Mouse (Mus musculus) MEL (cell line): Measurements from ENCODE around the gene Smg6. TPM values are rescaled to one million over a fixed set of nuclear protein-coding genes. Genes with fewer than 3 reads are reported as not detected.

ENCODE experiments used
- DNase-seq: peaks from one replicate; pipeline ENCODE4 v3.0.0; 2011; ENCODE audit warnings: low read depth, low spot score
- H3K27ac ChIP-seq: 2 replicates; pipeline ENCODE4 v1.5.1; 2012; ENCODE audit warnings: low read depth, mild to moderate bottlenecking, control low read depth, low read length, moderate library complexity; ENCODE audit not compliant: control insufficient read depth
- H3K27me3 ChIP-seq, 2 experiments: fragments of 150-350 bp in 1 of 2; sonication (generic) in 1 of 2; 2 replicates each; pipeline ENCODE4 v1.6.1; 2012; ENCODE audit warnings: low read length in 2 of 2, mild to moderate bottlenecking in 2 of 2, improper control_type of control experiment in 1 of 2, moderate library complexity in 1 of 2; ENCODE audit not compliant: insufficient read depth in 2 of 2, control insufficient read depth in 1 of 2
- H3K36me3 ChIP-seq, 2 experiments: 2 replicates each; pipeline ENCODE4 v1.6.1; 2012 to 2014; ENCODE audit warnings: low read length in 2 of 2, improper control_type of control experiment in 1 of 2, inconsistent platforms in 1 of 2, mild to moderate bottlenecking in 1 of 2; ENCODE audit not compliant: insufficient read depth in 2 of 2, control insufficient read depth in 1 of 2
- H3K4me1 ChIP-seq, 2 experiments: fragments of 150-350 bp in 1 of 2; sonication (generic) in 1 of 2; 2 replicates each; pipeline ENCODE4 v1.6.1; 2012; ENCODE audit warnings: low read length in 2 of 2, improper control_type of control experiment in 1 of 2, mild to moderate bottlenecking in 1 of 2; ENCODE audit not compliant: insufficient read depth in 2 of 2, control insufficient read depth in 1 of 2
- H3K4me3 ChIP-seq, 2 experiments: fragments of 150-350 bp in 1 of 2; sonication (generic) in 1 of 2; 2 replicates each; pipeline ENCODE4 v1.5.1; 2012; ENCODE audit warnings: low read depth in 2 of 2, low read length in 2 of 2, mild to moderate bottlenecking in 2 of 2, moderate library complexity in 2 of 2, control low read depth in 1 of 2, improper control_type of control experiment in 1 of 2; ENCODE audit not compliant: control insufficient read depth in 1 of 2, insufficient read depth in 1 of 2
- H3K79me2 ChIP-seq: 2 replicates; pipeline ENCODE4 v1.6.1; 2012; ENCODE audit warnings: mild to moderate bottlenecking, low read length, moderate library complexity; ENCODE audit not compliant: control insufficient read depth, poor library complexity, insufficient read depth
- H3K9ac ChIP-seq: 2 replicates; pipeline ENCODE4 v1.6.1; 2012; ENCODE audit warnings: low read depth, mild to moderate bottlenecking, control low read depth, low read length, moderate library complexity; ENCODE audit not compliant: control insufficient read depth, poor library complexity, severe bottlenecking
- H3K9me3 ChIP-seq: fragments of 150-350 bp; sonication (generic); replicated peaks from 2 replicates; pipeline ENCODE4 v1.6.1; 2012; ENCODE audit warnings: mild to moderate bottlenecking, low read length, improper control_type of control experiment, moderate library complexity; ENCODE audit not compliant: insufficient read depth
- BHLHE40 ChIP-seq: IDR thresholded peaks from 2 replicates; pipeline ENCODE4 v1.6.1; 2012; ENCODE audit warnings: low read depth, mild to moderate bottlenecking, inconsistent platforms, low read length, improper control_type of control experiment, borderline replicate concordance
- CHD2 ChIP-seq: IDR thresholded peaks from 2 replicates; pipeline ENCODE4 v1.6.1; 2011; ENCODE audit warnings: low read length, improper control_type of control experiment
- E2F4 ChIP-seq: IDR thresholded peaks from 2 replicates; pipeline ENCODE4 v1.6.1; 2011; ENCODE audit warnings: low read depth, low read length, improper control_type of control experiment, borderline replicate concordance
- ETS1 ChIP-seq: IDR thresholded peaks from 2 replicates; pipeline ENCODE4 v1.6.1; 2012; ENCODE audit warnings: low read depth, mild to moderate bottlenecking, inconsistent platforms, low read length, improper control_type of control experiment, moderate library complexity
- HCFC1 ChIP-seq: IDR thresholded peaks from 2 replicates; pipeline ENCODE4 v1.6.1; 2012; ENCODE audit warnings: low read depth, mild to moderate bottlenecking, inconsistent platforms, low read length, improper control_type of control experiment, moderate library complexity
- MAX ChIP-seq: IDR thresholded peaks from 2 replicates; pipeline ENCODE4 v1.6.1; 2011; ENCODE audit warnings: low read length, improper control_type of control experiment
- MAZ ChIP-seq: IDR thresholded peaks from 2 replicates; pipeline ENCODE4 v1.6.1; 2012; ENCODE audit warnings: low read depth, mild to moderate bottlenecking, inconsistent platforms, low read length, improper control_type of control experiment
- MEF2A ChIP-seq: IDR thresholded peaks from 2 replicates; pipeline ENCODE4 v1.6.1; 2014; ENCODE audit warnings: low read depth, mild to moderate bottlenecking, inconsistent platforms, low read length, improper control_type of control experiment; ENCODE audit not compliant: poor library complexity, insufficient replicate concordance, severe bottlenecking; ENCODE audit errors: extremely low read depth
- MYB ChIP-seq: IDR thresholded peaks from 2 replicates; pipeline ENCODE4 v1.6.1; 2011; ENCODE audit warnings: mild to moderate bottlenecking, low read depth, low read length, improper control_type of control experiment
- MYC ChIP-seq: IDR thresholded peaks from 2 replicates; pipeline ENCODE4 v1.6.1; 2011; ENCODE audit warnings: low read depth, mild to moderate bottlenecking, low read length, improper control_type of control experiment, moderate library complexity
- NELFE ChIP-seq: IDR thresholded peaks from 2 replicates; pipeline ENCODE4 v1.6.1; 2011; ENCODE audit warnings: low read depth, low read length, improper control_type of control experiment
- POLR2A ChIP-seq, 2 experiments: IDR thresholded peaks; 2 replicates each; pipeline ENCODE4 v1.6.1; 2011 to 2012; ENCODE audit warnings: low read length in 2 of 2, mild to moderate bottlenecking in 2 of 2, control low read depth in 1 of 2, improper control_type of control experiment in 1 of 2, low read depth in 1 of 2, moderate library complexity in 1 of 2; ENCODE audit not compliant: control insufficient read depth in 1 of 2, insufficient read depth in 1 of 2, poor library complexity in 1 of 2
- POLR2AphosphoS5 ChIP-seq: IDR thresholded peaks from 2 replicates; pipeline ENCODE4 v1.6.1; 2012; ENCODE audit warnings: low read depth, borderline replicate concordance, mild to moderate bottlenecking, inconsistent platforms, low read length, moderate library complexity, mixed read lengths
- RAD21 ChIP-seq: IDR thresholded peaks from 2 replicates; pipeline ENCODE4 v1.6.1; 2011; ENCODE audit warnings: mild to moderate bottlenecking, low read depth, low read length, improper control_type of control experiment
- RCOR1 ChIP-seq: IDR thresholded peaks from 2 replicates; pipeline ENCODE4 v1.6.1; 2012; ENCODE audit warnings: low read depth, mild to moderate bottlenecking, inconsistent platforms, low read length, improper control_type of control experiment
- SIN3A ChIP-seq: IDR thresholded peaks from 2 replicates; pipeline ENCODE4 v1.6.1; 2012; ENCODE audit warnings: low read length, improper control_type of control experiment, inconsistent platforms
- SMC3 ChIP-seq: IDR thresholded peaks from 2 replicates; pipeline ENCODE4 v1.6.1; 2011; ENCODE audit warnings: low read depth, low read length, improper control_type of control experiment
- TAL1 ChIP-seq: IDR thresholded peaks from 2 replicates; pipeline ENCODE4 v1.6.1; 2012; ENCODE audit warnings: mild to moderate bottlenecking, inconsistent platforms, low read length, moderate library complexity, mixed read lengths
- TBP ChIP-seq: IDR thresholded peaks from 2 replicates; pipeline ENCODE4 v1.8.0; 2011; ENCODE audit warnings: low read depth, low read length, improper control_type of control experiment
- TCF12 ChIP-seq: IDR thresholded peaks from 2 replicates; pipeline ENCODE4 v1.6.1; 2014; ENCODE audit warnings: low read depth, mild to moderate bottlenecking, inconsistent platforms, low read length, improper control_type of control experiment, moderate library complexity
- USF1 ChIP-seq: IDR thresholded peaks from 2 replicates; pipeline ENCODE4 v1.6.1; 2014; ENCODE audit warnings: low read depth, mild to moderate bottlenecking, inconsistent platforms, low read length, improper control_type of control experiment, moderate library complexity
- ZC3H11A ChIP-seq: IDR thresholded peaks from 2 replicates; pipeline ENCODE4 v1.6.1; 2012; ENCODE audit warnings: low read depth, mild to moderate bottlenecking, inconsistent platforms, low read length, improper control_type of control experiment
- ZNF384 ChIP-seq: IDR thresholded peaks from 2 replicates; pipeline ENCODE4 v1.6.1; 2012; ENCODE audit warnings: low read depth, mild to moderate bottlenecking, inconsistent platforms, low read length, improper control_type of control experiment
- polyA plus RNA-seq, 2 experiments: library from polyadenylated mRNA; stranded (reverse) in 1 of 2; unstranded in 1 of 2; fragments of >175 nt in 1 of 2; fragments of >200 nt in 1 of 2; gene quantifications; 2 replicates each; pipeline versions ENCODE4 v1.2.1 to v1.2.4; 2012; ENCODE audit warnings: low replicate concordance in 2 of 2, low read depth in 1 of 2; ENCODE audit not compliant: insufficient read length in 2 of 2, insufficient read depth in 1 of 2, missing spikeins in 1 of 2
- total RNA-seq: library from RNA; depleted of rRNA; stranded (reverse); fragments of 300-350 nt; gene quantifications from 2 replicates; pipeline ENCODE4 v1.2.3, GENCODE M21; 2012

Smg6 gene
- total and polyA plus RNA-seq, 3 experiments, result 11.6 to 19.0 TPM; not detected in 1

DNA sequence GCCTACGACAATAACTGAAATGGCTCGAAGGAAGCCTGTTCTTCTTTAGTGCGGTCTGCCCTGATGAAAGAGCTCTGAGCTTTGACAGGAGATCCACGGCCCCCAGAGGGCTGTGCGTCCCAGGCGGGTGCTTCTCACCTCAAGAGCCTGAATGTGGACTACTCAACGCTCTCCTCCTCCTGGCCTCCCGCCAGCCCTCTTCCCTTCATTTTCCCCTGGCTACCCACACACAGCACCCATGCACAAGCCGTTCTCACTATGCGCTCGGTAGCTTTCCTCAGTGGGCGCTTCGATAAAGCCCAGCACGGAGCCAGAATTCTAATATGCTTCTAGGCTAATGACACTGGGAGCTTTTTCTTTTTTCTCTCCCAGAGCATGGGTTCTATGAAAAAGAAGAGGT is 43.6 kb upstream of the Smg6 start:
- H3K9me3 ChIP-seq, result no peaks in the 10 kb centered on the region
- H3K9ac ChIP-seq, result no peak overlapping the region
- no peak for DNase-seq
- no peak for TF ChIP-seq TCF12
- TF ChIP-seq RAD21, result no peak
- no peak for TF ChIP-seq USF1
- no peak for TF ChIP-seq MAZ
- TF ChIP-seq TAL1, result no peak
- TF ChIP-seq NELFE, result no peak
- no peak for TF ChIP-seq MYB
- TF ChIP-seq, all 39 proteins: peak for 0
- Histone ChIP-seq H3K27ac (no peak overlapping the region), H3K27me3 (no peaks in the 10 kb centered on the region), H3K79me2 (no peaks in the 10 kb centered on the region), H3K4me3 (no peak overlapping the region), H3K36me3 (no peaks in the 10 kb centered on the region), H3K4me1 (no peaks in the 10 kb centered on the region)

DNA sequence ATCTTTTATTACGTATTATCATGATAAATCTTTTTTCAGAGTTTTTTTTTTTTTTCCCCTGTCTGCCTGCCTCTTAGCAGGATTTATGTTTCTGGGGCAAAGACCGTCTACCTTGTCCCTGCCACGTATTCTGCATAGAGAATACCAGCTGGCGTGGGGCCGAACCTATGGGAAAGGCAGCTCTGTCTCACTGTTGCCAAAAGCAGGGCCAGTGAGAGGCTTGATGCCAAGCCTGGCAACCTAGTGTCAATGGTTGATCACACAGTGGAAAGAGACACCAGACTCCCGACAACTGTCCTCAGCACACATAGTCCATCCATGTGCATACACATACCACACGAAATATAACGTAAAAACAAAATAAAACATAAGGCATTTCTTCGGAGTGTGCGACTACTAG is 42.5 kb upstream of the Smg6 start:
- H3K4me3 ChIP-seq, result no peak overlapping the region
- TF ChIP-seq MYC (no peak), SIN3A (no peak), TBP (no peak), MEF2A (no peak), TCF12 (no peak), ETS1 (no peak), SMC3 (no peak), E2F4 (no peak), BHLHE40 (no peak), MAX (no peak), MAZ (no peak), POLR2AphosphoS5 (no peak), POLR2A (IDR thresholded peaks at IDR 0.05; ENCODE audit: control insufficient read depth in 1 of 2, insufficient read depth in 1 of 2, low read depth in 1 of 2, low read length in 2 of 2, poor library complexity in 1 of 2) (no peak), ZC3H11A (no peak), TAL1 (no peak), HCFC1 (no peak), RCOR1 (no peak), ZNF384 (no peak), CHD2 (no peak)

More for the DNA sequence above, 42.5 kb upstream of the Smg6 start:
- H3K27ac ChIP-seq, result no peak overlapping the region
- DNase-seq, result no peak
- no peaks in the 10 kb centered on the region for H3K4me1 ChIP-seq
- no peaks in the 10 kb centered on the region for H3K9me3 ChIP-seq
- H3K9ac ChIP-seq, result no peak overlapping the region
- H3K27me3 ChIP-seq, result no peaks in the 10 kb centered on the region
- no peaks in the 10 kb centered on the region for H3K79me2 ChIP-seq
- no peaks in the 10 kb centered on the region for H3K36me3 ChIP-seq
